Mouse (Mus musculus) embryo, embryonic 10 days (tissue): ENCODE data around the gene Treml4.
"Not testable (repeated sequence)": the region's sequence is repeated elsewhere in the genome, so short reads cannot be mapped to it uniquely, and the experiment has no call there.

ENCODE experiments used
- DNase-seq: peaks from one replicate; pipeline ENCODE4 v3.0.0-alpha.2; 2015; ENCODE audit warnings: low spot score

The Treml4 gene

DNA sequence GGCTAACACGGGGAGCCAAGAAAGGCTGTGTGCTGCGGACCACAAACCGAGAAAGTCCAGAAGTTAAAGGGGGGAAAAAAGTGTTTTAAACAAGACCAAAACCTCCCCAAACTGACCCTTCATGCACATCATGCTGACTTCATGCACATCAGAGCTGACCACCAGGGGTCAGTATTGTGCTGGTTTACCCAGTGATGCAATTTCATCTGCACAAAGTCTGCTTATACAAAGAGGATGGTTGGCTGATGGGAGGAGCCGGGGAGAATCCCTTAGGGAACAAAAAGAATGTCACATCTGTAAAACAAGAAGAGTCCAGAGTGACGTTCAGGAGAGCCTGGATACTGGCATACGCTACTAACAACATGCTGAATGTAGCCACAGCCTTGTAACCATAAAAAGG is 10.8 kb downstream of the Treml4 start:
- DNase-seq = peak; percentile 87

- no peak for DNase-seq
Measured at GRCm38 (mm10) chr17:48275736-48276135, 11.6 kb downstream of the Treml4 start.

DNA sequence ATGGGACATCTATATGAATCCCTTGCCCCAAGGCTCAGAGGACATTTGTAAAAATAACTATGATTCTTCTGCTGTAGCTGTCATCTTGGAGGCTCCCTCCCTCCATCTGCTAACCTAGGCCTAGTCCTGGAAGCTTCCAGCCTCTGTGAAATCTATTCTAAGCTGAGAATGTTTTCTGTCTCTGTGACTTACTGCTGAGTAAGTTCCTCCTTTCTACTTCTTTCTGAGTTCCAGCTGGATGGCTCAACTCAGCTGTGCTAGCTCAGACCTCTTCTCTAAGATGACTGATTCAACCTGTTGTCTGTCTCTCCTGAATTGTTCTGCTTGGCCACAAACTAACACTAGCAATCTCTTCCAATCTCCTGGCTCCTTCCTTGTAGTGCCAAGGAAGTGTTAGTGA is 14.3 kb downstream of the Treml4 start:
- DNase-seq = no peak

GRCm38 (mm10) chr17:48279002-48279401 is 14.9 kb downstream of the Treml4 start:
- DNase-seq = no peak

GRCm38 (mm10) chr17:48280943-48281738 is 17.0 kb downstream of the Treml4 start:
- DNase-seq = peak; percentile 11

GRCm38 (mm10) chr17:48281739-48282085 is 17.6 kb downstream of the Treml4 start:
- DNase-seq = peak; percentile 70

- peak; percentile 16 for DNase-seq
Measured at GRCm38 (mm10) chr17:48286765-48287164, 22.7 kb downstream of the Treml4 start.

GRCm38 (mm10) chr17:48287276-48287675 is 23.2 kb downstream of the Treml4 start:
- no peak for DNase-seq

DNA sequence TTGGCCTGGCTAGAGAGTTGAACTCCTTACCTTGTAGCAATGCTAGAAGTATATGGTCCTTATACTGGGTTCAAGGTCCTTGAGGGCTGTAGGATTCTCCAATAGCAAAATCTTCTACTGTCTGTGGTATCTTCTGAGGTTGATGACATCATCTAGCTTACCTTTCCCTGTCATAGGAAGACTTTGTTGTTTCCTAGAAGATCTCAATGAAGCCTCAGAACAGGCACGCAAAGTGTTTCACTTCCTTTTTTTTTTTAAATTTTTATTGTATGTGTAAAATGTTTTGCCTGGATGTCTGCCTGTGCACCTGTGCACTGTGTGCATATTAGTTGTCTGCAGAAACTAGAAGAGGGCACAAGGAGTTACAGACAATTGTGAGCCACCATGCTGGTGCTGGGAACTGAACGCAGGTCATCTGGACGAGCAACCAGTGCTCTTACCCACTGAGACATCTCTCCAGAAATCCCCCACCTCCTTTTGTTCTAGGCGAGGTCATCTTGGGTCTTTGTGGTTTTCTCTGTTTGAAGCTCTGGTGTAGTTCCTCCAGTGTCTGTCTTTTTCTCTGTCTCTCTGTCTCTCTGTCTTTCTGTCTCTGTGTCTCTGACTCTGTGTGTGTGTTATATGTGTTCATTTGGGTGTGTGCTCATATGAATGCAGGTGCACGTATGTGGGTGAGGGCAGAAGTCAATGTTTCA is 29.6 kb downstream of the Treml4 start:
- no peak for DNase-seq

DNA sequence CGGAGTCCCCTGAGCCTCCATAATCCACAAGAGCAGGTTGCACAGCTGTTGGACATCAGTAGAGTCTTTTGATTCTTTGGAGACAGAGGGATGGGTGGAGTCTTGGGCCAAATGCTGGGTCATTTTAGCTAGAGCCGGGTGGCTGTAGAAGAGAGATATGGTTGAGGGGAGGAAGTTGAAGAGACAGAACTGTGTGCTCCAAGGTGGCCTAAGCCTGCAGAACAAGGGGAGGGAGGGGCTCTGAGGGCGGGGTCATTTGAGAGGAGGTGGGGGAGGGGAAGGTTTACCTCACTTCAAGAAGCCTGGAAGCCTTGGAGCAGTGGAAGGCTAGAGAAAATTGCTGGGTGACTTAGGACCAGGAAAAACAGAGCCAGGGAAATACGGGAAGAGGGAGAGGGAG is 35.1 kb downstream of the Treml4 start, which contains the start of gene Treml2:
Gene Treml2, plus strand, starts transcription at position 296 of the 400 bp plus-strand sequence.
- DNase-seq = no peak

DNA sequence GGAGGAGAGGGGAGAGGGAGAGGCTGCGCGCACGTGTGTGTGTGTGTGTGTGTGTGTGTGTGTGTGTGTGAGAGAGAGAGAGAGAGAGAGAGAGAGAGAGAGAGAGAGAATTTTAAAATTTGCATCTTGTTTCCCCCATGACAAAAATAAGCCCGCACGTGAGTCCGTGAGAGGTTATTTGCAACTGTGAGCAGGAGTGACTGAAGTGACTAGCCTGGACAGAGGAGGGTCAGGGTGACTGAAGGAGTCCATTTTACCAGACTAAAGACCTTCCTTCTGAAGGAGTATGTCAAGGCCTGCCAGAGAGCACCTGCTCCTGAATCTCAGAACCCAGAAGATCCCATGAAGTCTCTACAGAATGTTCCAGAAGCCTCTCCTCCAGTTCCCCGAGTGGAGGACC is 35.7 kb downstream of the Treml4 start:
- DNase-seq = no peak

GRCm38 (mm10) chr17:48300199-48300598 is 36.1 kb downstream of the Treml4 start:
- no peak for DNase-seq

DNA sequence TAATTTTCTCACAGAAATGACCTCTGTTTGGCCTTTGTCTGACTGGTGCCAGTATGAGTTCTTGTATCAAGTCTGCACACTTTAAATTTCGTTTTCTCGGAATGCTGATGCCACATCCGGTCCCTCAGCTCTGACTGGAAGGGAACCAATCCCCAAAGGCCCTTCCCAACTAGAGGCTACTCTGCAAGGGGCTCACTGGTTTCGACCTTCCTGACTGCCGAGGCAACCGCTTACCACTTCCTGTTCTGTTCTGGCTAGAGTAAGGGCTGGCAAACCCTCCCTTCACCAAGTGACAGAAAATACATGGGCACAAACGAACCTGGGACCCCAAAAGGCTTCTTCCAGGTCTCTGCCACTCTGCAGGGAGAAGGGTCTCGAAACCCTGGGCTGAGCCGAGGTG is 36.8 kb downstream of the Treml4 start:
- DNase-seq = no peak

DNA sequence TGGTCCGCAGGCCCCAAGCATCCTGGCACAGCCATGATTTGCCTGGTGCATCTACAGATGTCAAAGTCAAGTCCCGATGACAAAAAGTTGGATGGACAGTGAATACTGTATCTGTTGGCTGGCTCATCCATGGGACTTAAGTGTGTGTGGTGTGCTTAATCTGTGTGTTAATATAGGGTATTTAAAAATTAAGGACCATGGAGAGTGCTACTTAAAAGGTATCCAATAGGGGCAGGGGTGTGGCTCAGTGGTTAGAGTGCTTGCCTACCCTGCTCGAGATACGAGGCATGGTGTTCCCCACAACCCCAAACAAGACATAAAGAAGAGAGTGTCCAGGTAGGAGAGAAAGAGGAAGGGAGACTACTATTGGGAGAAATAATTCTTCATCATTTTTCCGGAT is 37.7 kb downstream of the Treml4 start:
- DNase-seq = no peak

GRCm38 (mm10) chr17:48312124-48312523 is 48.0 kb downstream of the Treml4 start:
- no peak for DNase-seq

- DNase-seq = not testable (repeated sequence)
Measured at GRCm38 (mm10) chr17:48315905-48316579, 51.9 kb downstream of the Treml4 start, which contains the start of gene B430306N03Rik. Gene B430306N03Rik (plus strand): TSS chr17:48316141.

- DNase-seq = no peak
Measured at GRCm38 (mm10) chr17:48318686-48319085, 54.6 kb downstream of the Treml4 start.

GRCm38 (mm10) chr17:48321279-48321678 is 57.2 kb downstream of the Treml4 start:
- DNase-seq = no peak

GRCm38 (mm10) chr17:48323236-48323635 is 59.1 kb downstream of the Treml4 start:
- DNase-seq = no peak

GRCm38 (mm10) chr17:48324258-48324657 is 60.2 kb downstream of the Treml4 start:
- DNase-seq = no peak
